Mouse (Mus musculus) mesoderm, embryonic 11.5 days (tissue): ENCODE measurements at regions not wholly inside any gene's neighbourhood (a gene's known extent, or its start where the extent isn't known, plus 50 kb on each side); places are given as distances from the start of the nearest gene placed in this dataset.

Experiments
- DNase-seq: peaks from one replicate; pipeline ENCODE4 v3.0.0-alpha.2; 2012; ENCODE audit warnings: low read depth, low spot score

DNA sequence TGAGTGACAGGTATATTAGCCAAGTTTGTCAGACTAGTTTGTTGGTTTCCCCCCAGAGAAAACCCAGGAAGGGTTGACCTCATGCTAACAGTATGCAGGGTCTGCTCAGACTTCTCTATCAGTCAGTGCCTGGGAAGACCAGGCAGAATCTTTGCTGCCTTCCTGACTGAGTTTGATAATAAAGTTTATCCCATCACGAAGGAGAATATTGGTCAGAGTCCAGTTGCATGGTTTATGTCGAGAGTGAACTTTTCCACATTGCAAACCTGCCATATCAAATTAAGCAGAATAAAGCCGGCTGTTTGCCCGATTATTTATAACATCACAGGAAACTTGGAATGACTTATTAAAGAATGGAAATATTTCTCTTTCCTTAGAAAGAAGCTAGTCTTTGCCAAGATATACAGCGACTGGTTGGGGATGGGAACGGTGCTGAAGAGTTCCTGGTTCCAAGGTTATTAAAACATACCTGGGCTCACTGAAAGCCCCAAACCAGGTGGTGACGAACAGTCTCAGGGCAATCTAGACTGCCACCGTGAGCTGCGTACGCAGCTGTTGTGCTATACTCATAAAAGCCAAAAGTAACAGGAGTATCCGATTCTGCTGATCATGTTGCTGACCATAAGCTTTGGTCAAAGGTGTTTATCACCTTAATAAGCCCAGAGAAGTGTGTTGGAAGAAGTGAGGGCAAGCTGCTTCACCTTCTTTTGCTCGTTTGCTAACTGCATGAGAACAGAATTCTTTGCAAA lies 1536.7 kb upstream of the Flrt2 start:
- peak; percentile 9 for DNase-seq

DNA sequence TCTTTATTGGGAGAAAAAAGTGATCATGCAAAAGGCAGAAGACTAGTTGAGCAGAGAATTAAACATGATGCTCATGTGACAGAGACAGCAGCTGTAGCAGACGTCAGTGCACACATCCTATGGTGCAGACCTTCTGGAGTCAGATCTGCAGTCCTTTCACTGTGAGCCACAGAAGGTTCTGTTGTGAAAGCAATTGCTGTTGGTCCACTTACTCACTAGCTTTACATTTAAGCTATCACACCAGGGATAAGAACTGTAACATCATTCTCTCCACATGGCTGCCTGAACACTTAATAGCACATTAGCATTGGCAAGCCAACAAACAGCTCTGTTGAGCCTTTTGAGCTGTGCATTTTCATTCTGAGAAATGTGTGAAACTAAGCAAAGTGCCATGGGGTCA lies 1509.7 kb upstream of the Flrt2 start:
- no peak for DNase-seq

DNA sequence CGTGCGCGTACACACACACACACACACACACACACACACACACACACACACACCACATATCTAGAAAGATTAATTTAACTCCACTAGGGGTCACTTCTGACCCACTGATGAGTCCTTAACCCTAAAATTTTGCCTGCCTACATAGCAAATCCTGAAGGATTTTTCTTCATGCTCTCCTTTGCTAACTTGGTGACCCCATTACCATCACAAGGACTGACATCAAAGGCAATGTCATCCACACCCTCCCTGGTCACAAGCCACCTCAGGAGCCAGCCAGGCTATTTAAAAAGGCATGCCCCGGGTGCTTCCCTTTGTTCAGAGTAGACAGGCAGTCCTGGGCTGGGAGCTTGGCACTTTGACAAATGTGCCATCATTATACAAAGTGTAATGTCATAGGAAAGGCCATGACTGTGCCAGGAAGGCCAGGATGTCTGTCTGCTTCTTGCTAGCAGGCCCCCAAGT lies 1501.4 kb upstream of the Flrt2 start:
- peak; percentile 56 for DNase-seq

DNA sequence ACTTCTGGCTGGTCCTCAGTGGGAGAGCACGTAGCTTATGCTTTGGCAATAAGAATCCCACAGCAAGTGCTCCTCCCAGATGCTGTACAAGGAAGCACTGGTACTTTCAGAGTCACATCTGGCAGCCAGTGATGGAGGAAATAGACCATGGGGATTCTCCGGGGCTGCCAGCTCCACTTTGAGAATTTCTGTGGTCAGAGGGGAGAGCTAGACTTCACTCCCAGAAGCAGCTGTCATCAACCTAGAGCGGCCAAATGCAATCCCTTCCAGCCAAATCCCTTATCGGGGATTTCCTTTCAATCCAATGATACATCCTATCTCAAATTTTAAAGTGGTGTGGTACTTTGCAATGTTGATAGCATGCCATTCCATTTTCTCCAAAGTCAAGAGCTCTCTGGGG lies 1474.1 kb upstream of the Flrt2 start:
- DNase-seq: peak; percentile 21

DNA sequence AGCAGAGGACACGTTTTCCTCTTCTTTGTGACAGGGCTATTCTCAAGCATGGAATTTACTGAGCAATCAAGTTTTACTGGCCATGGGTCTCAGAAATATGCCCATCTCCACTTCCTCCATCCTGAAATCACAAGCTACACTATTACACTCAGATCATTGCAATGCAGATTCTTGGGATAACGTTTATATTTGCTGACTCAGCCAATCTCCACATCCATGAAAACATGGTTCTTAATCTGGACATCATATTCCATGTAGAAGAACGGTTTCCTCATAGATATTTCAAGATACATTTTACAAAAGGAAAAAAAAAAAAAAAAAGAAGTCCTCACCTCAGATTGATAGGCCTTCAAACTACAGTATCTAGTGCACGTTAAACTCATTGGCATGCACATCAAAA lies 1462.1 kb upstream of the Flrt2 start:
- no peak for DNase-seq

DNA sequence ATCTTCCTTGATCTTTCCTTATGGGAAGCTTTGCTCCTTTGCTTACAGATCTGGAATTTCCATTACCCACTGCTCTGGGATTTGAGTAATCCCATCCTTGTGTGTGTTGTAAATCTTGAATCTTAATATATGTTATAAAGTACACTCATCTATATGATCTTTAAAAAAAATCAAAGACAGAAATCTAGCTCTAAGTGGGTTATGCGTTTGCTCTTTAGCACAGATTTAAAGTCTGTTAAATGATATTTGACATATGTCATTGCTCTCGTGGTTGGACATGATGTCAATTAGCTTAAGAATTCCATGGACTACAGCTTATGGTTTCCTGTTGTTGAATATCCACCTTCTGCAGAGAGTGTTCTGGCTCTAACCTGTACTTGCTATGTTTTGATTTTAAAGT lies 1446.7 kb upstream of the Flrt2 start:
- peak; percentile 54 for DNase-seq

DNA sequence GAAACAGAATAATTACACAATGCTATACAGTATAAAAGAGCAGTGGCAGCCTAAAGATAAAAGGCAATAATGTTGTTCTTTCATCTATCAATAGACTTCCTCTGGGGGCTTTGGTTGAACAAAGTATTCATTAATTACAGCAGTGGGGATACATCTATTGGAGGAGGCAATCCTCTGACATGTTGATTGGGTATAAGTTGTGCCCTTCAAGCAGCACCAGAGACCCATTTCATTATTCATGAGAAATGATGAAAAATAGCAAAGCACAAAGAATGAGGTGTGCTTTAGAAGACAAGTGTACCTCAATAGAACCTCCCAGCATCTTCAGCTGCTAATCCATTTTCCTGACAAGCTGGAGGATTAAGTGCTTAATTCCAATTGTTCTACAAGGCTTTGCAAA lies 1444.7 kb upstream of the Flrt2 start:
- no peak for DNase-seq

DNA sequence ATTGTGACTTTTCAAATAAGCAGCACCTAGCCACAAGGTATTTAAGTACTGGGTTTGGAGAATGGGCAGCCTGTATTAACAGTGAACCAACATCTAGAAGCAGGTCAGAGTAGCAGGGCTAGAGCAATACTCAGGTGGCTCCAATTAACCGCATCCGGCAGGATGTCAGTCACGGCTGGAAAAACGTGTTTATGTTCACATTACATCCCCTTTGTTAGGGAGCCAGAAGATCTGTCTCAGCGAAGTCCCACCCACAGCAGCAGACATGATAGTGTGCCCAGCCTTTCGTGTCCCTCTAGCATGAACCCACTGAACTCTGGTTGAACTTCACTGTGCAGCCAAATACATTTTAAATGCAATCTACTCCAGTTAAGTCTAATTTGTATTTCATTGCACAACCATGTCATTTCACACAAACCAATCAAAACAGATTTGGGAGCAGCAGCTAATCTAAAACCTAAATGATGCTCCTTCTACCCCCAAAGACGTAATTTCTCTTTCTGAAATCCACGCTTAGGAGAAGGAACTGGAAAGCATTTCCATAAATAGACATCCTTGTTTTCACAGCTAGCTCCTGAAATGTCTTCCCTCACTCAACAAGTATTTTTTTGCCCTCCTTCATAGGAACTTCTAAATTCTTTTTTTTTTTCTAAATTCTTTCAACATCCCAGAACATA lies 1438.9 kb upstream of the Flrt2 start:
- DNase-seq: peak; percentile 66

DNA sequence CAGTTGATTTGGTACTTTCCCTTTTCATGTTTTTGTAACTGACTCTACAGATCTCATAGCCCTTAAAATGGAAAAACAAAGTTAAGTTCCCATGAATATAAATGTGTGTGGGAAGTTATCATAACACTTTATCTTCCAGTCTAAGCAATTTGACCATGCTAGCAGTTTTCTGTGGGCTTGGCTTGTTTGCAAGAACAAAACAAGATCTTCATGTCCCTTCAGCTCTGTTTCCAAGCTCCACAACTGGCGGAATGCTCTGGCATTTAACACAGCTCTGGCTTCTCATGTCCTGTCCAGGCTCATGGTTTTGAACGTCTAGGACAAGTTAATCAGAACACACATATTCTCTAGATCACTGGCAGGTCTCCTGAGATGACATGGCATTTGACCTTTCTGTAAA lies 1411.1 kb upstream of the Flrt2 start:
- no peak for DNase-seq

DNA sequence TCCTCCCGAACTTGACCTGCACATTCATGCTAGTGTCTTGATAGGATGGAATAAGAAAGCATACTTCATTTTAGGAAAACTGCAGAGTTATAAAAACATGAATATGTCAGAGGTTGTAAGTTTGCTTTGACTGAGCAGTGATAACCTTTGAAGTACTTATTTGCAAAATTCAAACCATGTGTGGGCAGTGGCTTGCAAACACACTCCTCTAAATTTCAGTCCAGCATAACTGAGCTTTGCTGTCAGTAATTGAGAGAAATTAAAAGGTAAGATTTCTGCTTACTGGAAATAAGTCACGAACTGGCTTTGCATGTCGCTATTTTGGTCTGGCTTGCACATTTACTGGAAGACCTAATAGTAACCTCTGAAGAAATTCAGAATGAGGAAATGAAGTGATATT lies 1409.1 kb upstream of the Flrt2 start:
- DNase-seq: no peak

DNA sequence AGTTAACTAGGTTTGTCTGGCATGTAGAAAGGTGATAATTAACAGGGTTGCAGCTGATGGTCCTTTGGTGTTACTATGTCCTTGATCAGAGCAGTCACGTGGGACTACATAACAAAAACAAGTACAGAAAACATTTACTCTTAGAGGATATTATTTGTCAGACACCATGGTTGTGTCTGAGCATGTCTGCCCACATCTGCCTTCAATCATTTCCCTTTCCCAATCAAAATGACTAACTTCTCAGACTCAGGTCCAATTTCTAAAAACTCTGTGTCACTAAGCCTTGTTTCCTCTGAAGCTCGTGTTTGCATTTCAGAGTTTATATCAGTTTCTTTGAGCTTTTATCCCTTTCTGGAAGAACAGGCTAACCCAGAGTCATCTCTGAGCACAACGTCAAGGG lies 1408.5 kb upstream of the Flrt2 start:
- no peak for DNase-seq

DNA sequence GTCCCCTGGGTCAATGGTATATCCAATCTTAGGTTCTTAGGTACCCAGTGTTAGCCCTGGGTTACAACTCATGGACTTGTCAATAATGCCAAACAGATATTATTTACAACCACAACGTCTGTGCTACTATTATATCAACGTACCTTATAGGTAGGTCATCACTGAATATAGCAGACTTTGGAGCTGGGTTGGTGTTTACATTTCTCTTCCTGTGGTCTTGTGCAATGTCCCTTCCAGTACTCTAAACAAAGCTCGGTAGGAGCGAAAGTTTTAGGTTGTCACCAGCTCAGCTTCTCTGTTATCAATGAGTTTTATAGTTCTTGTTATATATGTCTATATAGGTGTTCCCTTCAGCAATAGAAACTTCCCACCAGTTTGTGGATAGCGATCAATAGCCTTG lies 1394.2 kb upstream of the Flrt2 start:
- DNase-seq: no peak

DNA sequence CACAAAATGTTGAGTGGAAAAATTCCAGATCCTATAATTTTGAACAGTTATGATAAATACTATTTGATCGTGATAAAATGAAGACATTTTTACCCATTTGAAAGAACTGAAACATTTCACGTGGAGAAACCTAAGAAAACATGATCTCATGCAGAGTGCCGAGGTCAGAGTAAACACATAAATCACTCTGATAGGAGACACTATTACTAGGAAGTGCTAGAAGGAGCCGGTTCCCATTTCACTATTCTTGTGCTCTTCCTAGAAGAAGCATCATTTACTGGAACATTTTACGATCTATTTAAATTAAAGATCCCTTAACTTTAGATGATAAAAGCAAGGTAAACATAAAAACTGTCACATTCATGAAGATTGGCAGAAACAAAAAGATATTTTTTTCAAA lies 1359.7 kb upstream of the Flrt2 start:
- peak; percentile 55 for DNase-seq

DNA sequence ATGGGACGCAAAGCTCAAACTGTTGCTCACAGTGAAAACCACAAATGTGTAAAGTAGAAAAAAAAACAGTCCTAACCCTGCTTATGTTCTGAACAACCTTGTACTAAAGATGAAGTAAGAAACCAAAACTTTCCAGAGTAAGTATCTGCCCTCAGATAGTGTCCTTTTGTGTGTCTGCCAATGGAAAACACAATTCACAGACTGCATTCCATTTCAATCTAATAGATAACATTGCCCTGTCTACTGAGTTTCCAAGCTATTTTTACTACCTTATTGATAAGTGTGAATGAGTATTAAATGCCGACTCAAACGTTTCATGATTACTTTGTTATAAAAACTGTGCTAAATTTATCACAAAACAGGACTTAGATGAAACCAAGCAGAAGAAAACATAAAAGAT lies 1357.4 kb upstream of the Flrt2 start:
- no peak for DNase-seq

DNA sequence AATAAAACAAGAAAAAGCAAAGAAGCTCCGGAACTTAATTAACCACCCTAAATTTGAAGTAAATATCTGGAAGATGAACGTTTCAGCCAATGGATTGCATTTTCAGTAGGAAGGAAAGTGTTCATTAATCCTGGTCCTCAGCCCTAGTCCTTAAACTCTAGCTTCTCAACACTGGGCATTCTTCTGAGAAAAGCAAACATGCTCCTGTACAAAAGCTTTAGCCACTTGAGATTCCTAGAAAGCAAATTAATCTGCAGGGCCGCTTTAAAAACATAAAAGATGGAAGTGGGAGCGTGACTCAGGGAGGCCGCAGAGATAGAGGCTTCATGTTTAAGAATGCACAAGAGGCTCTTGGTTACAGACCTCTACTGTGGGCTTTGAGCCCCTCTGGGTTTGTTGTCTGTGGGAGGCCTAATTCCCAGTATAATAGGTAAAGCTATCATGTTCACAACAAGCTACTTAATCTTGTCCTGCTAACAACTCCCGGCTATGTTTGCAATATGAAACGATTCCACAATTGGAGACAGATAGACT lies 1342.3 kb upstream of the Flrt2 start:
- DNase-seq: no peak

DNA sequence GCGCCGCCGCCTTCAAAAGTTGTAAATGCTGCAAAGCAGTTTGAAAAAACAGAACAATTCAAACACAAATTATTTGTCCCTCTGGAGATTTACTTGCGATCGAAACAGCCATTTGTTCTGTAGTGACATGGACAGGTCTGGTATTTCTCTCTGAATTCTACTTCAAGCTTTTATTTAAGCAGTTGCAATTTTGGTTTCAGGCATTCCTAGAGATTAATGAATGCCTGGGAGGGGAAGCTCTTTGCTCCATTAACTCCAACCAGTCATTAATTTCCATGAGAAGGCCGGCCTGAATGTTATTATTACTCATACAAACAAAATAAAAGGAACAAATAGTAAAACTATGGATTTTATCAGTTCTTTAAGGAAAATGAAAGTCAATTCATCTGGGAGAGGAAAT lies 1327.8 kb upstream of the Flrt2 start:
- no peak for DNase-seq

DNA sequence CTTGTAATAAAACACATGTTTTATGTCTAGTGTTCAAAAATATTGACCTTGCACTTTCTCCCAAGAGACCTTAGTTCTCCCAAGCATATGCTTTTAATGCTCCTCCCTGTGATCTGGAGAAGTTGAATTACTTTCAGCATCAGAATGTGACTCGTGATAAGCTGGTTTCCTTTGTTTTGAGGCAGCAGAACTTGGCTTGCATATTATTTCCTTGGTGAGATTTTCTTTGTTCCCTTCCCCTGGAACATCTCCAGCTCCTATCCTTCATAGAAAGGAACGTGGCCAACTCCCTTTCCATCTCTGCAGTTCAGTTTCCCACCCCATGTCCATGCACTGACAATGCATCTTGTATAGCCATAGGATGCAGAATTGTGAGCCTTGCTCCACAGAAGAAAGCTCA lies 1292.0 kb upstream of the Flrt2 start:
- no peak for DNase-seq

DNA sequence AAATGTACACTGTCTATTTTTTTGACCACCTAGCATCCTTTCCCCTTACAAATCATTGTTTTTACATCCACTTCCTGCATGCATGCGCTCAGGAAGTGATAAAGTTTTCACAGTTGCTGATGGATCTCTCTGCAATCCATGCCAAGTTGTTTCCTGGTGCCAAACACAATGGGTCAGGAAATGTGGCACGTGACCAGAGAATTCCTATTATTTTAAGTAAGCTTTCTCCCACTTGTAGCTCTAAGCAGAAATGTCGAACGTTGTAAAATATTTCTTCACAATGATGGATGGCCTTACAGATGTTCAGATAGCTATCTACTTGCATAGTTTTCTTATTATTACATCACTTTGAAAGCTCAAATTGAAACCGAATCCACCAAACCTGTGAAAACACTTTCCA lies 1271.1 kb upstream of the Flrt2 start:
- peak; percentile 34 for DNase-seq

DNA sequence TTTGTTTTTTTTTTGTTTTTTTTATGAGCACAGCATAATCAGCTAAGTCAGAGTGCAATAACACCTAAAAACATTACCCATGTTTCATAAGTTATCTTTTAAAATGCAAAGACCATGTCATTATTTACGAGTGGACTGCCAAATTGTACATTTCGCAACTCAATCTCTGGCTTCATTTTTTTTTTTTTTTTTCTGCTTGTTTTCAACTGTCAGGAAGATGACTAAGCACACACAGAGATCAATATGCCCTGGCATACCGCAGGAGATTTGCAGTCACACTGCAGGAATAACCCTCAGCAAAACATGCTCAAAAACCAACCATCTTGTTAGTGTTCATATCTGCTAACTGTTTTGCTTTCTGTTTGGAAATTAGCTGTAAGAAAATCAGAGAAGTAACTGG lies 1270.3 kb upstream of the Flrt2 start:
- DNase-seq: no peak

DNA sequence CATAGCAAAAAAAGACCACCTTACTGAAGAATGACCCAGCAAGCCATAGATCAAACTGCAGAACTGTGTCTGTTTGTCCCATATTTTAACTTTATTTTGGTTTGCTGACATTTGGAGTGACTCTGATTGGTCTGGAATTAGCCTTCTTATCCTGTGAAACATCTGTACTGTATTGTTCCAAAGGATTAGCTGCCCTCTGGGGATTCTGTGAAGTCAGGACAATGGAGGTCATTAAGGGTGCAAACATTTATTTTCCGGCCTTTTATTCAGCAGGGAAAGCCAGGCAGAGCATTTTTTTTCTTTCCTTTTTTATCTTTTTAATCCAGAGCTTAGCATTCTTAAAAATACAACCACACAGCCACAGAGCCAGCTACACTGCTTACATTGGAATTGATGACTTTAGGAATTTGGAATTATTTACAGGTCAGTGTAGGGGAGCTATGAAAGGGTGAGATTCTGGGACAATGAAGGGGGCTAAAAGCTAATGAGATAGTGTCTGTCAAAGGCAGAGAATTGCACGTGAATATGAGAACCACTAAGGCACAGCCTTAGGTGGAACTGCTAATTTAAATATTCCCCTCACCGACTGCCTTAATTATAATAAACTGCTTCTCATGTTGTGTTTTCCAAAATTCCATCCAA lies 1267.6 kb upstream of the Flrt2 start:
- peak; percentile 41 for DNase-seq

DNA sequence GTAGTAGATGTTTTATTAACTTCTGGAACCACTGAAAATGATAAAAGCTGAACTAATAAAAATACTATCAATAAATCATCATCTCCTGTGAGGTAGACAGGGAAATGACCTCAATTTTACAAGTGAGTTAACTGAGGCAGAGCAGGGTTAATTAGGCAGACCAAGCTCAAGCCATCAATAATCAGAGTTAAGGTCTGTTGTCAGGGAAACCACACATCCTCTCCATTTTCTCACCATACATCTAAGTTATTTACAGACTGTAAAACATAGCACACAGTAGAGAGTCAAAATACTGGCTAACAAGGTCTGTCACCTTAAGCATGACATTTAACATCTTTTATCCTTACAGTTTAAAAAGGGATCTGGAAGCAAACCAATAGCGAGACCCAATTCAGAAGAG lies 1242.5 kb upstream of the Flrt2 start:
- DNase-seq: no peak

DNA sequence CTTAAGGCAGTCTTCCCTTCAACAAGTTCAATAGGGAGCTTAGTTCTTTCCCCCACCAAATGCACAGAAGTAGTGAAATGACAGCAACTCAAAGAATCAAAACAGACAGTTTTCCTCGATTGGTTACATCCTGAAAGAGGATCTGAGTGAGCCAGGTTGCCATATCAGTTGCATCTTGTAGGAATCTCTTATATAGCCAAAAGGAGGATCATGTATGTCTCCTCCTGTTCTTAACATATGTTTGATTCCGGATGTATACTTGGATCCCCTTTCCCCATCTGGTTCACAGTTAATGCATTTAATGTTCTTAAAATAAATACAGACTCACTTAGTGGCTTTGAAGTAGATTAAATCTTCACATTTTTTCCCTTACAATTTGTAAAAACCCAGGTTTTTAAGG lies 1224.0 kb upstream of the Flrt2 start:
- DNase-seq: no peak

DNA sequence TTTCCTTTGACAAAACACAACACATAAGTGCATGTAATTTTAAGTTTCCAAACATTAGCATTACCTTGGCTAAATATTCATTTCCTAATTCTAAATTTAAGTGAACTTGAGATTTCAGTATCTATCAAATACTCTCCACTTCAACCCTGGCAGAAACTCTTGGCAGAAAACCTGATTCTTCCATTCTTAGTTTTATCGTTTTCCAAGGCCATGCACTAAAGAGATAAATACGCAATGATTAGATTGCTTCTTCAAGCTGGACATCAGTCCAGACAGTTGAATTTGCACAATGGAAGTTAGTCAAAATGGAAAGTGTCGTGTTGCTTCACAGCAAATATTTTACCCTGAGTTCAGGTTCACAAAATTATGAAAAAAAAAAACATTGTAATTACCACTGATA lies 1223.4 kb upstream of the Flrt2 start:
- DNase-seq: no peak
